ENCODE assay signal across 21 mouse cellular contexts in genomic region chr16:51080146-51080545, GRCm38 (mm10).
DNase-seq lines count a peak whose midpoint lies in the region; ATAC-seq and TF ChIP-seq lines count a peak whose summit lies in the region.
"Had no signal": no experiment of that assay in that cellular context is flagged by ENCODE, and none has a peak within 500 bp of the region (broad histone marks: within the 10 kb centered on the region; RNA-seq: fewer than 3 reads in every experiment).

No protein-coding gene starts in this region.

- no peak overlapping the region for H3K4me2 ChIP-seq in kidney, embryonic 15.5 days
- H3K4me2 ChIP-seq in kidney, postnatal 0 days (ENCODE audit: low read length) = no peak overlapping the region
- H3K4me2 ChIP-seq: embryonic facial prominence, embryonic 13.5 days; embryonic facial prominence, embryonic 15.5 days; forebrain, embryonic 12.5 days had no signal

- peak overlapping the region; percentile 70 for H3K27ac ChIP-seq in kidney, embryonic 15.5 days
- H3K27ac ChIP-seq in kidney, postnatal 0 days = no peak overlapping the region
- H3K27ac ChIP-seq: embryonic facial prominence, embryonic 13.5 days; embryonic facial prominence, embryonic 15.5 days; forebrain, embryonic 10.5 days; forebrain, embryonic 12.5 days had no signal

- no peak for DNase-seq in kidney, postnatal 14 days
- DNase-seq in kidney, postnatal 0 days (ENCODE audit: low spot score) = peak; percentile 77
- DNase-seq in kidney, postnatal 10 days = no peak
- DNase-seq: adrenal gland, adult 2 months; adrenal gland, postnatal 10 days; adrenal gland, postnatal 25 days; cerebellum, adult 11 months; cerebellum, adult 18-20 months; cerebellum, adult 8-10 months; cerebellum, adult 9-11 months; cerebellum, postnatal 14 days; cerebellum, postnatal 36 days; embryo, embryonic 11 days had no signal

- TF ChIP-seq CTCF in kidney, postnatal 0 days (IDR thresholded peaks at IDR 0.05; ENCODE audit: low read depth) = no peak

- no peaks in the 10 kb centered on the region for H3K4me1 ChIP-seq in kidney, embryonic 15.5 days
- no peaks in the 10 kb centered on the region for H3K4me1 ChIP-seq in kidney, postnatal 0 days (replicated peaks; ENCODE audit: insufficient read depth, low read length)
- H3K4me1 ChIP-seq: embryonic facial prominence, embryonic 13.5 days; embryonic facial prominence, embryonic 15.5 days; forebrain, embryonic 10.5 days; forebrain, embryonic 12.5 days had no signal

- H3K9me3 ChIP-seq in kidney, embryonic 15.5 days (replicated peaks) = no peaks in the 10 kb centered on the region
- H3K9me3 ChIP-seq in kidney, postnatal 0 days (replicated peaks; ENCODE audit: low read length) = no peaks in the 10 kb centered on the region
- H3K9me3 ChIP-seq: embryonic facial prominence, embryonic 13.5 days; embryonic facial prominence, embryonic 15.5 days; forebrain, embryonic 10.5 days; forebrain, embryonic 12.5 days had no signal

- no peaks in the 10 kb centered on the region for H3K36me3 ChIP-seq in kidney, embryonic 15.5 days
- no peaks in the 10 kb centered on the region for H3K36me3 ChIP-seq in kidney, postnatal 0 days (ENCODE audit: insufficient read depth, low read length)
- H3K36me3 ChIP-seq: embryonic facial prominence, embryonic 13.5 days; embryonic facial prominence, embryonic 15.5 days; forebrain, embryonic 10.5 days; forebrain, embryonic 12.5 days had no signal

- peak; percentile 70; the same call in 1 of the 2 replicates for ATAC-seq in kidney, embryonic 15.5 days (replicated peaks; ENCODE audit: low FRiP score)
- ATAC-seq in kidney, postnatal 0 days (replicated peaks; ENCODE audit: low FRiP score, low read depth) = no peak
- ATAC-seq: forebrain, embryonic 14.5 days; forebrain, embryonic 16.5 days had no signal

- 14% methylated on average over 4 of the region's 4 CpGs for WGBS in kidney, embryonic 15.5 days
- 11% methylated on average over 4 of the region's 4 CpGs for WGBS in kidney, postnatal 0 days

- no peaks in the 10 kb centered on the region for H3K27me3 ChIP-seq in kidney, embryonic 15.5 days
- no peaks in the 10 kb centered on the region for H3K27me3 ChIP-seq in kidney, postnatal 0 days (ENCODE audit: insufficient read depth, low read length)
- H3K27me3 ChIP-seq: embryonic facial prominence, embryonic 13.5 days; embryonic facial prominence, embryonic 15.5 days; forebrain, embryonic 12.5 days had no signal

- no peak overlapping the region for H3K4me3 ChIP-seq in kidney, embryonic 15.5 days (replicated peaks)
- no peak overlapping the region for H3K4me3 ChIP-seq in kidney, postnatal 0 days (replicated peaks; ENCODE audit: low read depth, low read length)
- H3K4me3 ChIP-seq: embryonic facial prominence, embryonic 13.5 days; embryonic facial prominence, embryonic 15.5 days; erythroblast, embryonic 14.5 days; forebrain, embryonic 10.5 days; forebrain, embryonic 12.5 days had no signal

- no peak overlapping the region for H3K9ac ChIP-seq in kidney, embryonic 15.5 days
- H3K9ac ChIP-seq in kidney, postnatal 0 days (ENCODE audit: low read depth, low read length) = no peak overlapping the region
- H3K9ac ChIP-seq: embryonic facial prominence, embryonic 13.5 days; embryonic facial prominence, embryonic 15.5 days; forebrain, embryonic 12.5 days had no signal
